Mouse (Mus musculus) liver, postnatal 0 days (tissue): ENCODE measurements around the gene Ralgps1.

Experiments used
- CTCF ChIP-seq: sonication (generic); IDR thresholded peaks from 2 replicates; pipeline ENCODE4 v1.5.1; 2016; ENCODE audit warnings: antibody characterized with exemption, low read depth
- EP300 ChIP-seq: IDR thresholded peaks from 2 replicates; pipeline ENCODE4 v1.6.1; 2016; ENCODE audit warnings: antibody characterized with exemption, low read depth, mild to moderate bottlenecking

GRCm38 (mm10) chr2:33090620-33091520, 280.4 kb downstream of the Ralgps1 start:
- TF ChIP-seq CTCF (no peak), EP300 (no peak)
